Mouse (Mus musculus) embryonic facial prominence, embryonic 12.5 days (tissue): ENCODE data around the gene Inpp4b. TPM values are rescaled to one million over a fixed set of nuclear protein-coding genes. Genes with fewer than 3 reads are reported as not detected.

Source experiments
- ATAC-seq: fragments of 200-750 bp; cut with Nextera tagmentation; 2 replicates; pipeline ENCODE4 v1.8.0; 2017; ENCODE audit not compliant: insufficient number of reproducible peaks, insufficient read depth, low FRiP score, low TSS enrichment
- H3K27ac ChIP-seq: fragments of 300-500 bp; sonication (generic); 2 replicates; pipeline ENCODE4 v1.5.1; 2016; ENCODE audit warnings: mild to moderate bottlenecking
- H3K27me3 ChIP-seq: fragments of 300-500 bp; sonication (generic); 2 replicates; pipeline ENCODE4 v1.6.1; 2016; ENCODE audit warnings: mild to moderate bottlenecking, moderate library complexity
- H3K36me3 ChIP-seq: fragments of 300-500 bp; sonication (generic); 2 replicates; pipeline ENCODE4 v1.6.1; 2016; ENCODE audit warnings: mild to moderate bottlenecking
- H3K4me1 ChIP-seq: fragments of 300-500 bp; sonication (generic); 2 replicates; pipeline ENCODE4 v1.6.1; 2016
- H3K4me2 ChIP-seq: fragments of 300-500 bp; sonication (generic); replicated peaks from 2 replicates; pipeline ENCODE4 v1.6.1; 2016; ENCODE audit warnings: mild to moderate bottlenecking, moderate library complexity
- H3K4me3 ChIP-seq: fragments of 300-500 bp; sonication (generic); 2 replicates; pipeline ENCODE4 v1.5.1; 2016; ENCODE audit warnings: mild to moderate bottlenecking
- H3K9ac ChIP-seq: fragments of 300-500 bp; sonication (generic); 2 replicates; pipeline ENCODE4 v1.6.1; 2016; ENCODE audit warnings: mild to moderate bottlenecking, moderate library complexity
- H3K9me3 ChIP-seq: fragments of 300-500 bp; sonication (generic); 2 replicates; pipeline ENCODE4 v1.6.1; 2016; ENCODE audit warnings: mild to moderate bottlenecking, moderate library complexity
- WGBS: fragments of 180-500 bp; shearing (Covaris S2); methylation state at CpG from one replicate; pipeline ENCODE4 v1.1.7; 2016; 5-methylcytosine and 5-hydroxymethylcytosine counted together
- polyA plus RNA-seq: library from polyadenylated mRNA; unstranded; fragments of >200 nt; fragmentation: Nextera tagmentation; extraction: Ambion mirVana; gene quantifications from 2 replicates; pipeline ENCODE4 v1.2.1, GENCODE M21; 2016

Inpp4b gene
- polyA plus RNA-seq, 1 experiment from 2014 or later = 19.7 TPM

- H3K4me1 ChIP-seq = no peaks in the 10 kb centered on the region
- H3K27me3 ChIP-seq = no peaks in the 10 kb centered on the region
- no peaks in the 10 kb centered on the region for H3K36me3 ChIP-seq
- no peak overlapping the region for H3K4me3 ChIP-seq
- no peak overlapping the region for H3K27ac ChIP-seq
- H3K9me3 ChIP-seq = no peaks in the 10 kb centered on the region
- WGBS = 91% methylated on average over 2 of the region's 2 CpGs
- no peak overlapping the region for H3K9ac ChIP-seq
- no peak for ATAC-seq
- H3K4me2 ChIP-seq = no peak overlapping the region
These were observed 293.7 kb downstream of the Inpp4b start for GRCm38 (mm10) chr8:81635912-81636583.

- no peak for ATAC-seq
- Histone ChIP-seq H3K4me2 (no peak overlapping the region), H3K36me3 (no peaks in the 10 kb centered on the region), H3K27ac (no peak overlapping the region), H3K9me3 (no peaks in the 10 kb centered on the region), H3K27me3 (no peaks in the 10 kb centered on the region), H3K4me1 (no peaks in the 10 kb centered on the region), H3K4me3 (no peak overlapping the region), H3K9ac (no peak overlapping the region)
- 85% methylated on average over 3 of the region's 3 CpGs for WGBS
These were observed 296.1 kb downstream of the Inpp4b start for GRCm38 (mm10) chr8:81638478-81638877.

GRCm38 (mm10) chr8:81639820-81640219 lies 297.5 kb downstream of the Inpp4b start:
- H3K9me3 ChIP-seq = no peaks in the 10 kb centered on the region
- 37% methylated on average over 4 of the region's 4 CpGs for WGBS
- no peaks in the 10 kb centered on the region for H3K36me3 ChIP-seq
- no peaks in the 10 kb centered on the region for H3K27me3 ChIP-seq
- H3K27ac ChIP-seq = no peak overlapping the region
- no peaks in the 10 kb centered on the region for H3K4me1 ChIP-seq
- H3K9ac ChIP-seq = no peak overlapping the region
- H3K4me2 ChIP-seq = no peak overlapping the region
- no peak for ATAC-seq
- H3K4me3 ChIP-seq = no peak overlapping the region

- no peaks in the 10 kb centered on the region for H3K9me3 ChIP-seq
- no peaks in the 10 kb centered on the region for H3K27me3 ChIP-seq
- H3K27ac ChIP-seq = no peak overlapping the region
- H3K36me3 ChIP-seq = no peaks in the 10 kb centered on the region
- no peak for ATAC-seq
- no peak overlapping the region for H3K4me2 ChIP-seq
- no peak overlapping the region for H3K4me3 ChIP-seq
- H3K4me1 ChIP-seq = no peaks in the 10 kb centered on the region
- WGBS = 80% methylated on average over 4 of the region's 4 CpGs
- H3K9ac ChIP-seq = no peak overlapping the region
These were observed 300.7 kb downstream of the Inpp4b start for GRCm38 (mm10) chr8:81643030-81643429.

GRCm38 (mm10) chr8:81692167-81692566 lies 349.8 kb downstream of the Inpp4b start:
- H3K27me3 ChIP-seq = no peaks in the 10 kb centered on the region
- H3K27ac ChIP-seq = no peak overlapping the region
- H3K4me1 ChIP-seq = no peaks in the 10 kb centered on the region
- no peaks in the 10 kb centered on the region for H3K9me3 ChIP-seq
- H3K9ac ChIP-seq = no peak overlapping the region
- H3K4me2 ChIP-seq = no peak overlapping the region
- H3K36me3 ChIP-seq = no peaks in the 10 kb centered on the region
- no peak overlapping the region for H3K4me3 ChIP-seq
- ATAC-seq = no peak

GRCm38 (mm10) chr8:81694893-81695292 lies 352.5 kb downstream of the Inpp4b start:
- WGBS = 40% methylated on average over 2 of the region's 2 CpGs

GRCm38 (mm10) chr8:81702038-81702437 lies 359.7 kb downstream of the Inpp4b start:
- Histone ChIP-seq H3K4me2 (no peak overlapping the region), H3K9me3 (no peaks in the 10 kb centered on the region), H3K4me3 (no peak overlapping the region), H3K27me3 (no peaks in the 10 kb centered on the region), H3K36me3 (no peaks in the 10 kb centered on the region), H3K4me1 (no peaks in the 10 kb centered on the region), H3K9ac (no peak overlapping the region), H3K27ac (no peak overlapping the region)
- WGBS = 90% methylated on average over 1 of the region's 1 CpGs
- ATAC-seq = no peak

More at GRCm38 (mm10) chr8:81694893-81695292, 352.5 kb downstream of the Inpp4b start:
- H3K36me3 ChIP-seq = no peaks in the 10 kb centered on the region
- H3K9me3 ChIP-seq = no peaks in the 10 kb centered on the region
- ATAC-seq = no peak
- H3K27ac ChIP-seq = no peak overlapping the region
- H3K4me3 ChIP-seq = no peak overlapping the region
- no peaks in the 10 kb centered on the region for H3K4me1 ChIP-seq
- no peak overlapping the region for H3K4me2 ChIP-seq
- no peak overlapping the region for H3K9ac ChIP-seq
- H3K27me3 ChIP-seq = no peaks in the 10 kb centered on the region

GRCm38 (mm10) chr8:81703571-81704365 lies 361.4 kb downstream of the Inpp4b start:
- 67% methylated on average over 3 of the region's 3 CpGs for WGBS
- ATAC-seq = no peak
- H3K9me3 ChIP-seq = no peaks in the 10 kb centered on the region
- H3K4me3 ChIP-seq = no peak overlapping the region
- no peaks in the 10 kb centered on the region for H3K36me3 ChIP-seq
- no peak overlapping the region for H3K4me2 ChIP-seq
- no peaks in the 10 kb centered on the region for H3K4me1 ChIP-seq
- H3K9ac ChIP-seq = no peak overlapping the region
- no peaks in the 10 kb centered on the region for H3K27me3 ChIP-seq
- no peak overlapping the region for H3K27ac ChIP-seq

- Histone ChIP-seq H3K4me2 (no peak overlapping the region), H3K9me3 (no peaks in the 10 kb centered on the region), H3K4me1 (no peaks in the 10 kb centered on the region), H3K4me3 (no peak overlapping the region), H3K36me3 (no peaks in the 10 kb centered on the region), H3K27ac (no peak overlapping the region), H3K9ac (no peak overlapping the region), H3K27me3 (no peaks in the 10 kb centered on the region)
- WGBS = 35% methylated on average over 1 of the region's 1 CpGs
- ATAC-seq = no peak
These were observed 365.1 kb downstream of the Inpp4b start for GRCm38 (mm10) chr8:81707436-81707835.

GRCm38 (mm10) chr8:81731332-81731731 lies 389.0 kb downstream of the Inpp4b start:
- H3K4me2 ChIP-seq = no peak overlapping the region
- H3K4me3 ChIP-seq = no peak overlapping the region
- no peaks in the 10 kb centered on the region for H3K27me3 ChIP-seq
- no peaks in the 10 kb centered on the region for H3K36me3 ChIP-seq
- no peak overlapping the region for H3K27ac ChIP-seq
- H3K9me3 ChIP-seq = no peaks in the 10 kb centered on the region
- no peak overlapping the region for H3K9ac ChIP-seq
- no peaks in the 10 kb centered on the region for H3K4me1 ChIP-seq
- ATAC-seq = no peak

GRCm38 (mm10) chr8:81735655-81736054 lies 393.3 kb downstream of the Inpp4b start:
- Histone ChIP-seq H3K27me3 (no peaks in the 10 kb centered on the region), H3K36me3 (no peaks in the 10 kb centered on the region), H3K4me3 (no peak overlapping the region), H3K4me2 (no peak overlapping the region), H3K9me3 (no peaks in the 10 kb centered on the region), H3K9ac (no peak overlapping the region), H3K4me1 (no peaks in the 10 kb centered on the region), H3K27ac (no peak overlapping the region)
- WGBS = 89% methylated on average over 2 of the region's 2 CpGs
- ATAC-seq = no peak

- H3K4me3 ChIP-seq = no peak overlapping the region
- no peak for ATAC-seq
- no peak overlapping the region for H3K4me2 ChIP-seq
- H3K9ac ChIP-seq = no peak overlapping the region
- no peaks in the 10 kb centered on the region for H3K36me3 ChIP-seq
- WGBS = 86% methylated on average over 1 of the region's 1 CpGs
- no peaks in the 10 kb centered on the region for H3K4me1 ChIP-seq
- no peaks in the 10 kb centered on the region for H3K27me3 ChIP-seq
- H3K9me3 ChIP-seq = no peaks in the 10 kb centered on the region
- no peak overlapping the region for H3K27ac ChIP-seq
These were observed 393.7 kb downstream of the Inpp4b start for GRCm38 (mm10) chr8:81736103-81736502.
